Mouse (Mus musculus) kidney, adult 2 months (tissue): ENCODE data around the gene Tbc1d10a.

Experiments used
- CTCF ChIP-seq: fragments of 200-500 bp; conservative IDR thresholded peaks from 2 replicates; pipeline ENCODE4 v1.5.1; 2011; ENCODE audit warnings: low read depth, mild to moderate bottlenecking, control low read depth, low read length, moderate library complexity, mixed read lengths; ENCODE audit not compliant: insufficient read depth, insufficient read length
- POLR2A ChIP-seq: fragments of 200-500 bp; IDR thresholded peaks from one replicate; pipeline ENCODE4 v1.6.1; 2011; ENCODE audit warnings: low read depth, low read length, control low read depth

- TF ChIP-seq CTCF = no peak
- no peak for TF ChIP-seq POLR2A
Measured at GRCm38 (mm10) chr11:4214572-4214971, 28.0 kb downstream of the Tbc1d10a start.
